Comparison of ENCODE assay signal across 10 mouse cellular contexts in genomic region chr9:64044343-64044742, GRCm38 (mm10). TPM values are rescaled to one million over a fixed set of nuclear protein-coding genes. Genes with fewer than 3 reads are reported as not detected.
DNase-seq lines count a peak whose midpoint lies in the region; ATAC-seq and TF ChIP-seq lines count a peak whose summit lies in the region.
"Had no signal": no experiment of that assay in that cellular context is flagged by ENCODE, and none has a peak within 500 bp of the region (broad histone marks: within the 10 kb centered on the region; RNA-seq: fewer than 3 reads in every experiment).

No protein-coding gene starts in this region.

- WGBS in heart, embryonic 15.5 days = 37% methylated on average over 8 of the region's 8 CpGs
- WGBS in lung, postnatal 0 days = 57% methylated on average over 8 of the region's 8 CpGs
- WGBS in intestine, embryonic 16.5 days = 63% methylated on average over 8 of the region's 8 CpGs
- WGBS in liver, embryonic 16.5 days (ENCODE audit: insufficient replicate concordance) = 45% methylated on average over 8 of the region's 8 CpGs

- H3K36me3 ChIP-seq in heart, embryonic 15.5 days = no peaks in the 10 kb centered on the region
- H3K36me3 ChIP-seq in lung, postnatal 0 days (ENCODE audit: insufficient read depth, low read length) = no peaks in the 10 kb centered on the region
- no peaks in the 10 kb centered on the region for H3K36me3 ChIP-seq in intestine, embryonic 16.5 days (ENCODE audit: control insufficient read depth, insufficient read depth, low read length)
- no peaks in the 10 kb centered on the region for H3K36me3 ChIP-seq in liver, embryonic 16.5 days (ENCODE audit: control insufficient read depth, insufficient read depth)

- no peak overlapping the region for H3K9ac ChIP-seq in heart, embryonic 15.5 days
- H3K9ac ChIP-seq in lung, postnatal 0 days (replicated peaks; ENCODE audit: low read depth) = no peak overlapping the region
- 0 out of 2 replicates have a peak overlapping the region, but pooled peaks have one; percentile 17 for H3K9ac ChIP-seq in intestine, embryonic 16.5 days (ENCODE audit: low read depth, low read length)
- H3K9ac ChIP-seq in liver, embryonic 16.5 days (ENCODE audit: low read depth, low read length) = peak overlapping the region; percentile 63

- no peak for TF ChIP-seq EP300 in lung, postnatal 0 days (IDR thresholded peaks at IDR 0.05)

- H3K9me3 ChIP-seq in heart, embryonic 15.5 days (replicated peaks) = no peaks in the 10 kb centered on the region
- no peaks in the 10 kb centered on the region for H3K9me3 ChIP-seq in lung, postnatal 0 days (ENCODE audit: low read length)
- no peaks in the 10 kb centered on the region for H3K9me3 ChIP-seq in intestine, embryonic 16.5 days (ENCODE audit: control insufficient read depth, low read length)
- H3K9me3 ChIP-seq in liver, embryonic 16.5 days (replicated peaks; ENCODE audit: control insufficient read depth, low read length) = no peaks in the 10 kb centered on the region

- H3K27me3 ChIP-seq in heart, embryonic 15.5 days = no peaks in the 10 kb centered on the region
- no peaks in the 10 kb centered on the region for H3K27me3 ChIP-seq in lung, postnatal 0 days (replicated peaks; ENCODE audit: insufficient read depth, low read length)
- no peaks in the 10 kb centered on the region for H3K27me3 ChIP-seq in intestine, embryonic 16.5 days (replicated peaks; ENCODE audit: control insufficient read depth, insufficient read depth, low read length)
- H3K27me3 ChIP-seq in liver, embryonic 16.5 days (ENCODE audit: control insufficient read depth, insufficient read depth, low read depth, low read length) = no peaks in the 10 kb centered on the region

- DNase-seq in heart, postnatal 25 days (ENCODE audit: low spot score) = no peak
- DNase-seq in lung, postnatal 0 days (ENCODE audit: low spot score) = no peak
- no peak for DNase-seq in lung, postnatal 14 days
- DNase-seq in ovary, postnatal 10 days (ENCODE audit: low spot score) = no peak
- DNase-seq: adrenal gland, adult 8-10 months; thymus, adult 18-20 months had no signal

- intact Hi-C loops in heart, postnatal 25 days (cut with DNase I) = no loop called here

- no peak overlapping the region for H3K4me3 ChIP-seq in heart, embryonic 15.5 days
- no peak overlapping the region for H3K4me3 ChIP-seq in lung, postnatal 0 days (ENCODE audit: low read depth, low read length)
- H3K4me3 ChIP-seq in intestine, embryonic 16.5 days (ENCODE audit: low read length) = no peak overlapping the region
- H3K4me3 ChIP-seq in liver, embryonic 16.5 days (ENCODE audit: low read depth, low read length) = peak overlapping the region; percentile 52

- no peak for ATAC-seq in heart, embryonic 15.5 days (replicated peaks; ENCODE audit: insufficient number of reproducible peaks, insufficient read depth, low FRiP score, low read depth)
- no peak for ATAC-seq in lung, postnatal 0 days
- ATAC-seq in intestine, embryonic 16.5 days = no peak
- no peak for ATAC-seq in liver, embryonic 16.5 days (ENCODE audit: low read depth)
- ATAC-seq in cerebellum, adult (ENCODE audit: insufficient number of reproducible peaks, low FRiP score, low TSS enrichment) = no peak

- TF ChIP-seq CTCF in lung, postnatal 0 days (IDR thresholded peaks at IDR 0.05) = no peak

- H3K4me1 ChIP-seq in heart, embryonic 15.5 days (replicated peaks) = peaks cover 45% of the 10 kb centered on the region
- 0 out of 2 replicates have a peak, but pooled peaks cover 4% of the 10 kb centered on the region for H3K4me1 ChIP-seq in lung, postnatal 0 days (ENCODE audit: insufficient read depth, low read depth, low read length)
- peaks cover 24% of the 10 kb centered on the region for H3K4me1 ChIP-seq in intestine, embryonic 16.5 days (ENCODE audit: control insufficient read depth, insufficient read depth, low read length)
- H3K4me1 ChIP-seq in liver, embryonic 16.5 days (ENCODE audit: control insufficient read depth, low read depth, low read length) = peaks cover 75% of the 10 kb centered on the region

- no peak overlapping the region for H3K4me2 ChIP-seq in heart, embryonic 15.5 days
- no peak overlapping the region for H3K4me2 ChIP-seq in lung, postnatal 0 days (replicated peaks; ENCODE audit: low read depth, low read length)
- H3K4me2 ChIP-seq in intestine, embryonic 16.5 days (ENCODE audit: low read depth, low read length) = no peak overlapping the region
- peak overlapping the region; percentile 69 for H3K4me2 ChIP-seq in liver, embryonic 16.5 days (ENCODE audit: low read depth, low read length)

- peak overlapping the region; percentile 88 for H3K27ac ChIP-seq in heart, embryonic 15.5 days
- peak overlapping the region; percentile 81; the same call in 1 of the 2 replicates for H3K27ac ChIP-seq in lung, postnatal 0 days (ENCODE audit: low read length)
- H3K27ac ChIP-seq in intestine, embryonic 16.5 days (ENCODE audit: low read length) = peak overlapping the region; percentile 90
- H3K27ac ChIP-seq in liver, embryonic 16.5 days (ENCODE audit: low read length) = peak overlapping the region; percentile 99

RNA-seq across cellular contexts. Expression of gene Smad6, which starts 22.5 kb away (rescaled TPM):
- 16.4 and 19.8 TPM in 2 replicates for polyA plus RNA-seq in heart, embryonic 15.5 days (2015; fragmentation: Nextera tagmentation; extraction: Ambion mirVana)
- total RNA-seq in heart, postnatal 25 days (2021) = 10 to 100 TPM in 1 of 2 experiments, 1 to 10 TPM in 1; 9.8 to 13.6 TPM
- 13.4 and 15.3 TPM in 2 replicates for polyA plus RNA-seq in lung, postnatal 0 days (2015; fragmentation: Nextera tagmentation; extraction: Ambion mirVana)
- polyA plus RNA-seq in intestine, embryonic 16.5 days (2015; fragmentation: Nextera tagmentation; extraction: Ambion mirVana) = 3.9 and 8.1 TPM in 2 replicates
- 1.3 and 1.9 TPM in 2 replicates for polyA plus RNA-seq in liver, embryonic 16.5 days (2015; fragmentation: Nextera tagmentation; extraction: Ambion mirVana)

Comparison
In these comparisons a context has a peak if more than half of its experiments do, and no peak if none do; other contexts are left out.
1. H3K9ac ChIP-seq: peak in intestine, embryonic 16.5 days (single experiment) and liver, embryonic 16.5 days (single experiment); none in heart, embryonic 15.5 days (single experiment) and lung, postnatal 0 days (single experiment).
2. Peak in every context shown above with its lines, with median percentiles within 50 percentile points of each other: H3K27ac ChIP-seq.